Mouse (Mus musculus): Measurements from ENCODE around the gene Fgfr2. TPM values are rescaled to one million over a fixed set of nuclear protein-coding genes. Genes with fewer than 3 reads are reported as not detected.

Fgfr2 gene
- polyA plus RNA-seq, 1 experiment from 2014 or later: 18.5 TPM

GRCm38 (mm10) chr7:133010477-133010876, 112.7 kb downstream of the Fgfr2 start:
- no peaks in the 10 kb centered on the region for H3K9me3 ChIP-seq (replicated peaks)
- ATAC-seq: no peak
- H3K4me1 ChIP-seq: peaks cover 21% of the 10 kb centered on the region; the same call in 1 of the 2 replicates
- 0 out of 2 replicates have a peak, but pooled peaks cover 9% of the 10 kb centered on the region for H3K36me3 ChIP-seq
- H3K9ac ChIP-seq: no peak overlapping the region
- no peak overlapping the region for H3K4me2 ChIP-seq
- no peak overlapping the region for H3K4me3 ChIP-seq
- H3K27me3 ChIP-seq (replicated peaks): no peaks in the 10 kb centered on the region
- H3K27ac ChIP-seq: no peak overlapping the region
- WGBS (ENCODE audit: insufficient replicate concordance): 72% methylated on average over 3 of the region's 3 CpGs

- Histone ChIP-seq H3K4me2 (no peak overlapping the region), H3K9me3 (replicated peaks) (no peaks in the 10 kb centered on the region), H3K36me3 (0 out of 2 replicates have a peak, but pooled peaks cover 8% of the 10 kb centered on the region), H3K9ac (no peak overlapping the region), H3K4me1 (peaks cover 21% of the 10 kb centered on the region; the same call in 1 of the 2 replicates), H3K4me3 (no peak overlapping the region), H3K27ac (no peak overlapping the region), H3K27me3 (replicated peaks) (no peaks in the 10 kb centered on the region)
- WGBS (ENCODE audit: insufficient replicate concordance): 76% methylated on average over 8 of the region's 8 CpGs
- no peak for ATAC-seq
Measured at GRCm38 (mm10) chr7:133009676-133010075, 113.5 kb downstream of the Fgfr2 start.

GRCm38 (mm10) chr7:133008663-133009062, 114.5 kb downstream of the Fgfr2 start:
- no peaks in the 10 kb centered on the region for H3K9me3 ChIP-seq (replicated peaks)
- 0 out of 2 replicates have a peak, but pooled peaks cover 3% of the 10 kb centered on the region for H3K36me3 ChIP-seq
- no peak overlapping the region for H3K4me3 ChIP-seq
- H3K4me2 ChIP-seq: no peak overlapping the region
- H3K27ac ChIP-seq: no peak overlapping the region
- WGBS (ENCODE audit: insufficient replicate concordance): 87% methylated on average over 4 of the region's 4 CpGs
- H3K4me1 ChIP-seq: peaks cover 30% of the 10 kb centered on the region
- no peaks in the 10 kb centered on the region for H3K27me3 ChIP-seq (replicated peaks)
- ATAC-seq: no peak
- no peak overlapping the region for H3K9ac ChIP-seq

- no peak overlapping the region for H3K4me2 ChIP-seq
- no peaks in the 10 kb centered on the region for H3K27me3 ChIP-seq (replicated peaks)
- 59% methylated on average over 11 of the region's 11 CpGs for WGBS (ENCODE audit: insufficient replicate concordance)
- H3K9me3 ChIP-seq (replicated peaks): no peaks in the 10 kb centered on the region
- H3K36me3 ChIP-seq: 0 out of 2 replicates have a peak, but pooled peaks cover 3% of the 10 kb centered on the region
- H3K27ac ChIP-seq: no peak overlapping the region
- peaks cover 30% of the 10 kb centered on the region for H3K4me1 ChIP-seq
- no peak overlapping the region for H3K9ac ChIP-seq
- ATAC-seq: no peak
- no peak overlapping the region for H3K4me3 ChIP-seq
Measured at GRCm38 (mm10) chr7:133007343-133007742, 115.8 kb downstream of the Fgfr2 start.

GRCm38 (mm10) chr7:133005772-133006171, 117.4 kb downstream of the Fgfr2 start:
- H3K27me3 ChIP-seq (replicated peaks): no peaks in the 10 kb centered on the region
- no peak overlapping the region for H3K9ac ChIP-seq
- peaks cover 27% of the 10 kb centered on the region for H3K4me1 ChIP-seq
- H3K9me3 ChIP-seq (replicated peaks): no peaks in the 10 kb centered on the region
- no peak overlapping the region for H3K27ac ChIP-seq
- H3K4me3 ChIP-seq: no peak overlapping the region
- 0 out of 2 replicates have a peak, but pooled peaks cover 3% of the 10 kb centered on the region for H3K36me3 ChIP-seq
- no peak overlapping the region for H3K4me2 ChIP-seq
- no peak for ATAC-seq
- WGBS (ENCODE audit: insufficient replicate concordance): 74% methylated on average over 7 of the region's 7 CpGs

GRCm38 (mm10) chr7:133003421-133003820, 119.7 kb downstream of the Fgfr2 start:
- peak; percentile 64 for ATAC-seq
- H3K9ac ChIP-seq: no peak overlapping the region
- H3K9me3 ChIP-seq (replicated peaks): no peaks in the 10 kb centered on the region
- peaks cover 27% of the 10 kb centered on the region for H3K4me1 ChIP-seq
- no peak overlapping the region for H3K27ac ChIP-seq
- H3K4me3 ChIP-seq: no peak overlapping the region
- WGBS (ENCODE audit: insufficient replicate concordance): 14% methylated on average over 3 of the region's 3 CpGs
- H3K27me3 ChIP-seq (replicated peaks): no peaks in the 10 kb centered on the region
- H3K4me2 ChIP-seq: no peak overlapping the region
- H3K36me3 ChIP-seq: peaks cover 9% of the 10 kb centered on the region

GRCm38 (mm10) chr7:133002271-133002670, 120.9 kb downstream of the Fgfr2 start:
- peaks cover 20% of the 10 kb centered on the region for H3K36me3 ChIP-seq
- WGBS (ENCODE audit: insufficient replicate concordance): 84% methylated on average over 6 of the region's 6 CpGs
- no peaks in the 10 kb centered on the region for H3K27me3 ChIP-seq (replicated peaks)
- H3K27ac ChIP-seq: no peak overlapping the region
- no peak overlapping the region for H3K4me2 ChIP-seq
- H3K9me3 ChIP-seq (replicated peaks): no peaks in the 10 kb centered on the region
- H3K4me1 ChIP-seq: peaks cover 19% of the 10 kb centered on the region
- H3K4me3 ChIP-seq: no peak overlapping the region
- no peak overlapping the region for H3K9ac ChIP-seq
- no peak for ATAC-seq

- H3K27ac ChIP-seq: no peak overlapping the region
- no peak overlapping the region for H3K4me2 ChIP-seq
- H3K36me3 ChIP-seq: peaks cover 28% of the 10 kb centered on the region
- no peak overlapping the region for H3K4me3 ChIP-seq
- H3K4me1 ChIP-seq: peaks cover 17% of the 10 kb centered on the region
- ATAC-seq: no peak
- 84% methylated on average over 3 of the region's 3 CpGs for WGBS (ENCODE audit: insufficient replicate concordance)
- H3K27me3 ChIP-seq (replicated peaks): no peaks in the 10 kb centered on the region
- no peaks in the 10 kb centered on the region for H3K9me3 ChIP-seq (replicated peaks)
- H3K9ac ChIP-seq: no peak overlapping the region
Measured at GRCm38 (mm10) chr7:133001388-133001787, 121.8 kb downstream of the Fgfr2 start.

- Histone ChIP-seq H3K9me3 (replicated peaks) (no peaks in the 10 kb centered on the region), H3K27ac (no peak overlapping the region), H3K27me3 (replicated peaks) (no peaks in the 10 kb centered on the region), H3K9ac (no peak overlapping the region), H3K4me2 (no peak overlapping the region), H3K4me3 (no peak overlapping the region), H3K36me3 (peaks cover 42% of the 10 kb centered on the region), H3K4me1 (peaks cover 13% of the 10 kb centered on the region)
- 87% methylated on average over 11 of the region's 11 CpGs for WGBS (ENCODE audit: insufficient replicate concordance)
- ATAC-seq: no peak
Measured at GRCm38 (mm10) chr7:132999061-132999460, 124.1 kb downstream of the Fgfr2 start.

GRCm38 (mm10) chr7:132998639-132999038, 124.5 kb downstream of the Fgfr2 start:
- Histone ChIP-seq H3K27me3 (replicated peaks) (no peaks in the 10 kb centered on the region), H3K36me3 (peaks cover 46% of the 10 kb centered on the region), H3K9me3 (replicated peaks) (no peaks in the 10 kb centered on the region), H3K9ac (no peak overlapping the region), H3K27ac (no peak overlapping the region), H3K4me1 (peaks cover 9% of the 10 kb centered on the region), H3K4me3 (no peak overlapping the region), H3K4me2 (no peak overlapping the region)
- 84% methylated on average over 12 of the region's 12 CpGs for WGBS (ENCODE audit: insufficient replicate concordance)
- ATAC-seq: no peak

- no peak for ATAC-seq
- Histone ChIP-seq H3K4me2 (no peak overlapping the region), H3K27me3 (replicated peaks) (no peaks in the 10 kb centered on the region), H3K4me1 (no peaks in the 10 kb centered on the region), H3K9me3 (replicated peaks) (no peaks in the 10 kb centered on the region), H3K4me3 (no peak overlapping the region), H3K36me3 (peaks cover 50% of the 10 kb centered on the region), H3K9ac (no peak overlapping the region), H3K27ac (no peak overlapping the region)
- 80% methylated on average over 5 of the region's 5 CpGs for WGBS (ENCODE audit: insufficient replicate concordance)
Measured at GRCm38 (mm10) chr7:132996391-132996790, 126.8 kb downstream of the Fgfr2 start.

GRCm38 (mm10) chr7:132994628-132995191, 128.4 kb downstream of the Fgfr2 start:
- no peak for ATAC-seq
- Histone ChIP-seq H3K4me3 (no peak overlapping the region), H3K9ac (no peak overlapping the region), H3K4me1 (no peaks in the 10 kb centered on the region), H3K27me3 (replicated peaks) (no peaks in the 10 kb centered on the region), H3K4me2 (no peak overlapping the region), H3K27ac (no peak overlapping the region), H3K36me3 (peaks cover 66% of the 10 kb centered on the region), H3K9me3 (replicated peaks) (no peaks in the 10 kb centered on the region)
- WGBS (ENCODE audit: insufficient replicate concordance): 76% methylated on average over 6 of the region's 6 CpGs

GRCm38 (mm10) chr7:132994120-132994519, 129.0 kb downstream of the Fgfr2 start:
- Histone ChIP-seq H3K9me3 (replicated peaks) (no peaks in the 10 kb centered on the region), H3K4me1 (no peaks in the 10 kb centered on the region), H3K9ac (no peak overlapping the region), H3K4me2 (no peak overlapping the region), H3K27me3 (replicated peaks) (no peaks in the 10 kb centered on the region), H3K4me3 (no peak overlapping the region), H3K36me3 (peaks cover 69% of the 10 kb centered on the region), H3K27ac (no peak overlapping the region)
- ATAC-seq: no peak
- 83% methylated on average over 8 of the region's 8 CpGs for WGBS (ENCODE audit: insufficient replicate concordance)

All from liver, embryonic 12.5 days (tissue).